Mouse (Mus musculus) testis, postnatal 10 days (tissue): ENCODE measurements at regions not wholly inside any gene's neighbourhood (a gene's known extent, or its start where the extent isn't known, plus 50 kb on each side); places are given as distances from the start of the nearest gene placed in this dataset.

ENCODE experiments used
- DNase-seq: peaks from one replicate; pipeline ENCODE4 v3.0.0; 2021; ENCODE audit warnings: low spot score

DNA sequence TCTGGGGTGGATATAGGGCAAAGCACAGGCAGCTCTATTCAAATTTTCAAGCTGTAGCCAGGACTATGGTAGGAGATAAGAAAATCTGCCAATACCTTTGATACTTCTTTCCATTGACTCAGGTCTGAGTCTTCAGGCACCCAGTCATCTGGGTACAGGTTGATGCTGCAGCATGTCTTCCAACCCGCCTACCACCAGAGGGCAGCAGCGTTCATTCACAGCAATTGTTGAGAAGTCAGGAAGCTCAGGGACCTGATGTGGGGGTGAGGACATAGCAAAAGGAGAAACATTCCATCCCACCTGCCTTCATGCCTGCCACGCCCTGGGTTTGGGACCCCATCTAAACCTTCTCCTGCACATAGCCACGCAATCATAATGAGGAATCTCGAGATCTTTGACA, 118.2 kb upstream of the Gm21876 start:
- DNase-seq, result peak; percentile 78

- peak; percentile 40 for DNase-seq
Observed at GRCm38 (mm10) chrX:21295460-21295859, 120.0 kb upstream of the Gm21876 start.

GRCm38 (mm10) chrX:21297349-21297748, 121.9 kb upstream of the Gm21876 start:
- no peak for DNase-seq

GRCm38 (mm10) chrX:21334499-21335032, 149.8 kb upstream of the Agtr2 start:
- DNase-seq, result peak; percentile 39

DNA sequence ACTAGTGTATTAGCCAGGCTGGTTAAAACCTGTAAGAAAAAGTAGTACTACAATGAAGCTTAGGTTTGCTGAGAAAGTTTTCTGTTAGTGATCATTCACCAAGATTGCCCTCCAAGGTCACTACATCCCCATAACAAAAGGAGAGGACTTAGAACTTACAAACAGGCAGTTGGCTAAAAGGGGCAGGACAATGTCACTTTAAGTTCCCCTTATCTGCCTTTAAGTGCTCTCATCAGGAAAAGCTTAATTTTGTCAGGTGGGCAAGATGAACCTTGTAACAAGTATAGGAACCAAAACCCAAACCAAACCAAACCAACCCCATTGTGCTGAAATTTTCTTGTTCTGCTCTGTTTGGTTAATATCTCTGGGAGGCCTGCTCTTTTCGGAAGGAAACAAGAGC, 139.9 kb upstream of the Agtr2 start:
- DNase-seq, result no peak

DNA sequence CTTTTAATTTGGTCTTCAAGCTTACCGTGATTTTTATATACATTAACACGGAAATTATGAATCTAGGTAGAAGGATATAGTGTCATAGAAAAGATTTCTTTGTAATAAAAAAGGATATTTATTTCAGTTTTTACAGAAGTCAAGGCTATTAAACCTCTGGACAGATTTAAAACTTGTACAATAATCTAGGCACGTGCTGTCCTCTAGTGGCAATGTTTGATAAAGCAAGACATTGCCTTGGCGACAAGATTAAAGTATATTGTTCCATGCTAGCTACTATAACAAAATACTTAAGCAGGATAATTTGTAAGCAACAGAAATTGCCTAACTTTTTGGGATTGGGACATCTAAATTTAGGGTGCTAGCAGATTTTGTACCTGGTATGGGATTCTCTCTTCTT, 133.8 kb upstream of the Agtr2 start:
- no peak for DNase-seq

GRCm38 (mm10) chrX:21352350-21352749, 132.0 kb upstream of the Agtr2 start:
- DNase-seq, result no peak

DNA sequence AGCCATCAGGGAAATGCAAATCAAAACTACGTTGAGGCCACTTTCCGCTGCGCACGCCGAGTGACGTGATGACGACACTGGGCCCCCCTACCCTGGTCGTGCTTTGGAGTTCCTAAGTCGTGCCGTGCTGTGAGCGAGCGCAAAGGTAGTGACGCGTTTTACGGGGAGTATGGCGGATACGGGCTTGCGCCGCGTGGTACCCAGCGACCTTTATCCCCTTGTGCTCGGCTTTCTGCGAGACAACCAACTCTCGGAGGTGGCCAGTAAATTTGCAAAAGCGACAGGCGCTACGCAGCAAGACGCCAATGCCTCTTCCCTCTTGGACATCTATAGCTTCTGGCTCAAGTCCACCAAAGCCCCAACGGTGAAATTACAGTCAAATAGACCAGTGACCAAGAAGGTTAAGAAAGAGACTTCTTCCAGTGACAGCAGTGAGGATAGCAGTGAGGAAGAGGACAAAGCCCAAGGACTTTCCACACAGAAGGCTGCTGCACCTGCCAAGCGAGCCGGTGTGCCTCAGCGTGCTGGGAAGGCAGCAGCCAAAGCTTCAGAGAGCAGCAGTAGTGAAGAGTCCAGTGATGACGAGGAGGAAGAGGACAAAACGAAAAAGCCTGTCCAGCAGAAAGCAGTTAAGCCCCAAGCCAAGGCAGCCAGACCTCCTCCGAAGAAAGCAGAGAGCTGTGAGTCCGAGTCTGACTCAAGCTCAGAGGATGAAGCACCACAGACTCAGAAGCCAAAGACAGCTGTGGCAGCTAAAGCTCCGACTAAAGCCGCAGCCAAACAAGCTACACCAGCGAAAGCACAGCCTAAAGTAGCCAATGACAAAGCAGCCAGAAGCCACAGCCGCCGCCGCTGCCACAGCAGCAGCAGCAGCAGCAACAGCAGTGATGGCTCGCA, 123.3 kb upstream of the Agtr2 start:
- DNase-seq, result peak; percentile 38

GRCm38 (mm10) chrX:21385221-21385620, 99.1 kb upstream of the Agtr2 start:
- DNase-seq, result no peak

- no peak for DNase-seq
Observed at GRCm38 (mm10) chrX:21389992-21390391, 94.4 kb upstream of the Agtr2 start.

DNA sequence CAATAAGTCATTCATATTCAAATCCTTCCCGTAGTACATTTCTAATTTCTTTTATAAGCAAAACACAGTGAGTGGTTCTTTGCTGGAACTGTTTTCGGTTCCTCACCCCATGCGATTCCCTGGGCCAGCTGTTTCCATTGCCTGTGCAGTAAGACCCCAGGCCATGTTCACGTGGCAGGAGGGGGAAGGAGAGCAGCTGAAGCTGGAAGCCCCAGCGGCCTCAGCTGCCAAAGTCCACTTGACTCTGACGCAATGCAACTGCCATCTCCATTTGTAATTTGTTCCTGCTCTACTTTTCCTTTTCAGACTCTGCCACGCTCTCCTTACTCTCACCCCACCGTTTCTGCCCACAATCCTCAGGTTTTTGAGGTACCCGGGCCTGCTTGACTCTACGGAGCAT, 91.1 kb upstream of the Agtr2 start:
- no peak for DNase-seq

DNA sequence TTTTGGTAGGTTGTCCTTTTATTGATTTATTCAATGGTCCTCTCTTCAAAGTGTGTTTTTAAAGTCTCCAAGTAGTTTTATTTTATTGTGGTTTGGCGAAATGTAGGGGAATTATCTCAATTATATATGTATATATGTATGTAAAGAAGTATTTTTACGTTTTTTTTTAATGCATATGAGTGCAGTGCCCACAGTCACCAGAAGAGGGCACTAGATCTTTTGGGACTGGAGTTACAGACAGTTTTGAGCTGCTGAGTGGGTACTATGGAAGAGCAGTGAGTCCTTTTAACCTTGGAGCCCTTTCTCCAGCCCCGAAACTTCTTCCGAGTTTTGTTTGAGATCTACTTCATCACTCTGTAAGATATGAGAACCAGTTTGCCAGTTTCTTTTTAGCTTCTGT, 59.5 kb upstream of the Agtr2 start:
- peak; percentile 34 for DNase-seq

- no peak for DNase-seq
Observed at GRCm38 (mm10) chrX:21428081-21428480, 56.3 kb upstream of the Agtr2 start.

DNA sequence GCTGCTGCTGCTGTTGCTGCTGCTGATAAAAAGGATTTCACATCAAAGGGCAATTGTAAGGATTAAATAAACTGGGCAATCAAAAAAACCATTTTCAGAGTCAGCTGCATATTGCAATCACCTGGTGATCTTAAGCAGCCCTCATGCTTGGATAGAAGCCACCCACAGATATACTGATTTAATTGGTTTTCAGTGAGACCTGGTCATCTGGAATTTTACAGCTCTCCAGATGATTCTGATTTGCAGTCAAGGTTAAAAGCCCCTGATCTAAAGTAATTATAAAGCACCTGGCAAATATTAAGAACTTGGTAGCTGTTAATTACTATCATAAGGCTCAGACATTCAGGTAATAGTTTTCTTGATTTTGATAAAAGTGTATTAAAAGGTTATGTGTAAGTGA, 50.8 kb upstream of the Agtr2 start:
- no peak for DNase-seq
